Mouse (Mus musculus) testis, adult 2 months (tissue): ENCODE measurements around the gene Myh11.

Source experiments
- CTCF ChIP-seq: fragments of 200-500 bp; IDR thresholded peaks from 2 replicates; pipeline ENCODE4 v1.5.1; 2012; ENCODE audit warnings: low read depth, mild to moderate bottlenecking, inconsistent platforms, low read length, moderate library complexity; ENCODE audit not compliant: control insufficient read depth, insufficient read depth, insufficient replicate concordance
- POLR2A ChIP-seq: fragments of 200-500 bp; IDR thresholded peaks from 2 replicates; pipeline ENCODE4 v1.6.1; 2012; ENCODE audit warnings: low read depth, mild to moderate bottlenecking, inconsistent platforms, low read length, moderate library complexity; ENCODE audit not compliant: control insufficient read depth

DNA sequence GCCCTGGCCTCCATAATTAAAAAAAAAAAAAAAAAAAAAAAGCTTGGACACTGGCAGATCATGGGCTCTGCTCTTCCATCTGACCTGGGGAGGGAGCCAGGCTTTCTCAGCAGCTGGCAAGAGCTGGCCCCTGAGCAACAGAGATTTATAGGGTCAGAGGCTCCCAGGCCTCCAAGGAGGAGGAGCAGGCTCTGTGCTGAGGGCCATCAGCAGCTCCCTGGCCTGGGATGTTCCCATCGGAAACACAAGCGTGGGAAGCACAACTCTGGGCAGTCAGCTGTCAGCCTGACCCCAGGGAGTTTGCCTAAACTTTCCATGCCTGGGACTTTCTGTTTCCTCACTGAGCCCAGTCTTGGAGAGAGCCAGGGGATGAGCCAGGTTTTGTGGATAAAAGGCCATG lies 32.3 kb downstream of the Myh11 start:
- TF ChIP-seq CTCF (no peak), POLR2A (no peak)
